Mouse (Mus musculus): ENCODE measurements around the gene Auts2. TPM values are rescaled to one million over a fixed set of nuclear protein-coding genes. Genes with fewer than 3 reads are reported as not detected.

Gene Auts2
- polyA plus RNA-seq, 1 experiment from 2014 or later: 32.6 TPM

DNA sequence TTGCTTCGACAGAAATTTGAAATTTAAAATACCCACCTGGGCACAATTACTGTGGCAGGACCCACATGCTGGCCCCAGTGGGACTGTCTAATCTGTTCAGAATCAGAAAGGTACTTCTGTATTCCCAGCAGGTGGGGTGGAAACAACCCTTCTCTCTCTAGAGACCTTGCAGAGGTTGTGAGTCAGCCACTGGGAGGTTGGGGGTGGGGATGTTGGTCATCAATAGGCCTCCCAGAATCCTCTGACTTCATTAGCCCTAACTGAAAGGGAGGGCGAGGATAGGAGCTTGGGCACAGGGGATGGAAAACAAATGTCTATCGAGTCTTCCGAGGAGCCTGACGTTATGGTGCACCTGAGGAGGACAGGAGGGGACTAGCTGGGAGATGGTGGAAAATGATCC, 1048.6 kb downstream of the Auts2 start:
- ATAC-seq (ENCODE audit: low FRiP score, low TSS enrichment): no peak
- 0 out of 2 replicates have a peak, but pooled peaks cover 4% of the 10 kb centered on the region for H3K4me1 ChIP-seq (ENCODE audit: control insufficient read depth, insufficient read depth, low read length)
- no peak overlapping the region for H3K4me2 ChIP-seq (replicated peaks; ENCODE audit: low read depth, low read length)
- 88% methylated on average over 5 of the region's 5 CpGs for whole genome bisulfite sequencing
- H3K9me3 ChIP-seq (ENCODE audit: control insufficient read depth, low read length): no peaks in the 10 kb centered on the region
- no peaks in the 10 kb centered on the region for H3K27me3 ChIP-seq (ENCODE audit: control insufficient read depth, insufficient read depth, low read length)
- no peaks in the 10 kb centered on the region for H3K36me3 ChIP-seq (ENCODE audit: control insufficient read depth, insufficient read depth, low read length)
- no peak overlapping the region for H3K27ac ChIP-seq (ENCODE audit: low read depth, low read length)
- no peak overlapping the region for H3K9ac ChIP-seq (ENCODE audit: low read depth, low read length)
- H3K4me3 ChIP-seq (ENCODE audit: low read length): no peak overlapping the region

DNA sequence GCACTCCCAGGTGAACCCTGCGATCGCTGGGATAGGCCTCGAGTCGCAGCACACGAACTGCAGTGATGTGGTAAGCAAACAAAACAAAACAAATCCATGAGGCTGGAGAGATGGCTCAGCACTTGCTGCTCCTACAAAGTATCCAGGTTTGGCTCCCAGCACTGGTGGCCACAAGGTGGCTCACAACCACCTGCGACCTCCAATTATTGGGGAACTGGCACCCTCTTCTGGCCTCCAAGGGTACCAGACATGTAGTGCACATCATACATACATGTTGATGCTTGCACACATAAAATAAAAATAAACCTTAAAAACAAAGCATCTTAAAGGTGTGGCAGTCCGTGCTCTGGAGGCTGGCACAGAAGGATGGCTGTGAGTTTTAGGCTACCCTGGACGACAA, 1050.6 kb downstream of the Auts2 start:
- ATAC-seq (ENCODE audit: low FRiP score, low TSS enrichment): no peak
- no peak overlapping the region for H3K4me3 ChIP-seq (ENCODE audit: low read length)
- H3K4me2 ChIP-seq (replicated peaks; ENCODE audit: low read depth, low read length): no peak overlapping the region
- 56% methylated on average over 8 of the region's 8 CpGs for WGBS
- H3K27ac ChIP-seq (ENCODE audit: low read depth, low read length): no peak overlapping the region
- no peaks in the 10 kb centered on the region for H3K27me3 ChIP-seq (ENCODE audit: control insufficient read depth, insufficient read depth, low read length)
- no peaks in the 10 kb centered on the region for H3K9me3 ChIP-seq (ENCODE audit: control insufficient read depth, low read length)
- H3K36me3 ChIP-seq (ENCODE audit: control insufficient read depth, insufficient read depth, low read length): no peaks in the 10 kb centered on the region
- H3K4me1 ChIP-seq (ENCODE audit: control insufficient read depth, insufficient read depth, low read length): 0 out of 2 replicates have a peak, but pooled peaks cover 4% of the 10 kb centered on the region
- H3K9ac ChIP-seq (ENCODE audit: low read depth, low read length): no peak overlapping the region

DNA sequence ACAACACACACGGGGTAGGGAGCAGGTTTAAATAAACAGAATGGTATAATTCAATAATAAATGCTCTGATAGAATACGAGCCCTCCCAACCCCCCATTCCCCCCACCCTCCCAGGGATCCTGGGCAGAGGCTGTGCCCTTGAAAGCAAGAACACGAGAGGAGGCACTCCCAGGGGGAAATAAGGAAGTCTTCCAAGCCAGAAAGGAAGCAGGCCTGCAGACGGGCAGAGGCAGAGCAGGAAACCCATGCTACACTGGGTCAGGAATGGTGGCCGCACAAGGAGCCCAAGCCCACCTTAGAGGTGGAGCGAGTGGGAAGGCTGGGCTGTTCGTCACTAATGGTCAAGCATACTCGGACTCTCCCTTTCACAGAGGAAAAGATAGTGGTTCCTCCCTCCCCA, 1051.3 kb downstream of the Auts2 start:
- WGBS: 39% methylated on average over 8 of the region's 8 CpGs
- peak; percentile 48; the same call in 1 of the 2 replicates for ATAC-seq (ENCODE audit: low FRiP score, low TSS enrichment)
- Histone ChIP-seq H3K4me2 (replicated peaks; ENCODE audit: low read depth, low read length) (no peak overlapping the region), H3K9me3 (ENCODE audit: control insufficient read depth, low read length) (no peaks in the 10 kb centered on the region), H3K36me3 (ENCODE audit: control insufficient read depth, insufficient read depth, low read length) (no peaks in the 10 kb centered on the region), H3K27ac (ENCODE audit: low read depth, low read length) (no peak overlapping the region), H3K9ac (ENCODE audit: low read depth, low read length) (no peak overlapping the region), H3K4me1 (ENCODE audit: control insufficient read depth, insufficient read depth, low read length) (0 out of 2 replicates have a peak, but pooled peaks cover 4% of the 10 kb centered on the region), H3K27me3 (ENCODE audit: control insufficient read depth, insufficient read depth, low read length) (no peaks in the 10 kb centered on the region), H3K4me3 (ENCODE audit: low read length) (no peak overlapping the region)

DNA sequence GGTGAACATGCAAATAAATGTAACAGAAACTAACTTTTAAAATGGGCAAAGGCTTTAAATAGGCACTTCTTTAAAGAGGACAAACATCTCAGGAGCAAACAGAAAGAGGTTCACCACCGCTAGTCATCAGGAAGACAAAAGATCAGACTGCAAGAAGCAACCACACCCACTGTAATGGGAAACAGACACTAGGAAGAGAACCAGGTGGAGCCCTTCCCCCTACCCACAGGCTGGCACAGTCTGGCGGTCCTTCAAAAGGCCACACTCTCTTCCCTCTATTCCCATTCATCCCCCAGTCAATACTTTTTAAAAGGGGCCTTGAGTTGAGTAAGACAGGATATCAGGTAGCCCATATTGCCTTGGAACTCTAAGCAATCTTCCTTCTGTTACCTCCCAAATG, 1052.3 kb downstream of the Auts2 start:
- H3K9me3 ChIP-seq (ENCODE audit: control insufficient read depth, low read length): no peaks in the 10 kb centered on the region
- ATAC-seq (ENCODE audit: low FRiP score, low TSS enrichment): no peak
- H3K9ac ChIP-seq (ENCODE audit: low read depth, low read length): no peak overlapping the region
- H3K4me3 ChIP-seq (ENCODE audit: low read length): no peak overlapping the region
- H3K36me3 ChIP-seq (ENCODE audit: control insufficient read depth, insufficient read depth, low read length): no peaks in the 10 kb centered on the region
- H3K4me2 ChIP-seq (replicated peaks; ENCODE audit: low read depth, low read length): no peak overlapping the region
- H3K27me3 ChIP-seq (ENCODE audit: control insufficient read depth, insufficient read depth, low read length): no peaks in the 10 kb centered on the region
- WGBS: 93% methylated on average over 2 of the region's 2 CpGs
- H3K27ac ChIP-seq (ENCODE audit: low read depth, low read length): no peak overlapping the region
- H3K4me1 ChIP-seq (ENCODE audit: control insufficient read depth, insufficient read depth, low read length): 0 out of 2 replicates have a peak, but pooled peaks cover 4% of the 10 kb centered on the region

DNA sequence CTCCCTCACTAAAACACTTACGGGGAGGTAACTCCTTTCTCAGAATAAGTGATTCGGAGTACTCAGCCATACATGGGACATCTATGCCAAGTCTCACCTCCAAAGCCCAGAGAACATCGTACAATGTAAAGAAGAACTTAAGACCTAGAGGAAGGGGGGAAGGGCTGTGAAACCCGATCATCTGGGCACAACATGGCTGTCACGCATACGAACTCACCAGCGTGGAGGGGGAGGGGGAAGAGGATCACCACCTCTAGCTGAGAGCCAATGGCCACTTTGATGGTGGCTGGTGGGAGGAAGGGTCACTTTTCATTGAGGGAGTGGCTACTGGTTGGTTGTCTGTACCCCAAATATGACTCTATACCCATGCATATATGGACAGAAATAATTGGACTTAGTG, 1053.3 kb downstream of the Auts2 start:
- H3K4me2 ChIP-seq (replicated peaks; ENCODE audit: low read depth, low read length): no peak overlapping the region
- H3K36me3 ChIP-seq (ENCODE audit: control insufficient read depth, insufficient read depth, low read length): no peaks in the 10 kb centered on the region
- 69% methylated on average over 7 of the region's 7 CpGs for WGBS
- no peaks in the 10 kb centered on the region for H3K27me3 ChIP-seq (ENCODE audit: control insufficient read depth, insufficient read depth, low read length)
- H3K27ac ChIP-seq (ENCODE audit: low read depth, low read length): no peak overlapping the region
- H3K4me1 ChIP-seq (ENCODE audit: control insufficient read depth, insufficient read depth, low read length): 0 out of 2 replicates have a peak, but pooled peaks cover 4% of the 10 kb centered on the region
- no peaks in the 10 kb centered on the region for H3K9me3 ChIP-seq (ENCODE audit: control insufficient read depth, low read length)
- ATAC-seq (ENCODE audit: low FRiP score, low TSS enrichment): no peak
- no peak overlapping the region for H3K4me3 ChIP-seq (ENCODE audit: low read length)
- H3K9ac ChIP-seq (ENCODE audit: low read depth, low read length): no peak overlapping the region

GRCm38 (mm10) chr5:131486527-131486926, 1056.6 kb downstream of the Auts2 start:
- Histone ChIP-seq H3K4me3 (ENCODE audit: low read length) (no peak overlapping the region), H3K27ac (ENCODE audit: low read depth, low read length) (no peak overlapping the region), H3K9ac (ENCODE audit: low read depth, low read length) (no peak overlapping the region), H3K4me2 (replicated peaks; ENCODE audit: low read depth, low read length) (no peak overlapping the region), H3K27me3 (ENCODE audit: control insufficient read depth, insufficient read depth, low read length) (no peaks in the 10 kb centered on the region), H3K36me3 (ENCODE audit: control insufficient read depth, insufficient read depth, low read length) (no peaks in the 10 kb centered on the region), H3K4me1 (ENCODE audit: control insufficient read depth, insufficient read depth, low read length) (no peaks in the 10 kb centered on the region), H3K9me3 (ENCODE audit: control insufficient read depth, low read length) (no peaks in the 10 kb centered on the region)
- 93% methylated on average over 4 of the region's 4 CpGs for WGBS
- ATAC-seq (ENCODE audit: low FRiP score, low TSS enrichment): no peak

DNA sequence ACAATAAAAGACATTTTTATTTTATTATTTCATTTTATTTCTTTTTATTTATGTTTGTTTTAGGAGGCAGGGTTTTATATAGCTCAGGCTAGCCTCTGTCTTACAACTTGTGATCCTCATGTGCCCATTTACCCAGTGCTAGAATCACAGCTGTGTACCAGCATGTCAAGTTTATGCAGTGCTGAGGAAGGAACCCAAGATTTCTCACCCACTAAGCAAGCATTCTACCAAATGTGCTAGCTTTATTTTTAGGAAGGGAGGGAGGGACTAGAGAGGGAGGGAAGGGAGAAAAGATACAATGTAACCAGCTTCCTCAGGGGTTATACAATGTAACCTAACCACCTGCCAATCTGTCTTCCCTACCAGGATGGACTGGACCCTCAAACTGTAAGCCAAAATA, 1067.9 kb downstream of the Auts2 start:
- Histone ChIP-seq H3K4me3 (ENCODE audit: low read length) (no peak overlapping the region), H3K36me3 (ENCODE audit: control insufficient read depth, insufficient read depth, low read length) (peaks cover 44% of the 10 kb centered on the region), H3K9me3 (ENCODE audit: control insufficient read depth, low read length) (peaks cover 11% of the 10 kb centered on the region; the same call in 1 of the 2 replicates), H3K27me3 (ENCODE audit: control insufficient read depth, insufficient read depth, low read length) (no peaks in the 10 kb centered on the region), H3K4me1 (ENCODE audit: control insufficient read depth, insufficient read depth, low read length) (no peaks in the 10 kb centered on the region), H3K9ac (ENCODE audit: low read depth, low read length) (no peak overlapping the region), H3K27ac (ENCODE audit: low read depth, low read length) (no peak overlapping the region), H3K4me2 (replicated peaks; ENCODE audit: low read depth, low read length) (no peak overlapping the region)
- no peak for ATAC-seq (ENCODE audit: low FRiP score, low TSS enrichment)

GRCm38 (mm10) chr5:131468609-131469008, 1074.5 kb downstream of the Auts2 start:
- Histone ChIP-seq H3K9me3 (ENCODE audit: control insufficient read depth, low read length) (no peaks in the 10 kb centered on the region), H3K36me3 (ENCODE audit: control insufficient read depth, insufficient read depth, low read length) (peaks cover 43% of the 10 kb centered on the region), H3K27ac (ENCODE audit: low read depth, low read length) (no peak overlapping the region), H3K27me3 (ENCODE audit: control insufficient read depth, insufficient read depth, low read length) (no peaks in the 10 kb centered on the region), H3K4me1 (ENCODE audit: control insufficient read depth, insufficient read depth, low read length) (no peaks in the 10 kb centered on the region), H3K4me2 (replicated peaks; ENCODE audit: low read depth, low read length) (no peak overlapping the region), H3K4me3 (ENCODE audit: low read length) (no peak overlapping the region), H3K9ac (ENCODE audit: low read depth, low read length) (no peak overlapping the region)
- 93% methylated on average over 4 of the region's 4 CpGs for WGBS
- ATAC-seq (ENCODE audit: low FRiP score, low TSS enrichment): no peak

DNA sequence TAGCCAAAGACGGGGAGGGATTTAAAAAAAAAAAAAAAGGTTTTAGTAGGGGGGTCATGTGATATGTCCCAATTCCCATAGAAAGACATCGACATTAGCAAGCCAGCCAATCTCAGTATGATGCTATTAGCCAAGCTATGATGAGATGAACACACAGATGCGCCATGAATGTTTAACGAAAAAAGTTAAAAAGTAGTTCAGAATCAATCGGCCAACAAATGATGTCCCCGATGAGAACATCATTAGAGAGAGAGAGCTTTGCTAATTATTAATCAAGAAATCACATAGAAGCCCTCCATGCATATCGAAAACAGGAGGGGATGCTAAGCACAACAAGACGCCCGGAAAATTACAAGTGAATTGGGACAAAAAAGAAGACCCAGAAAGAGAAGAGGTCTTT, 1077.0 kb downstream of the Auts2 start:
- Histone ChIP-seq H3K36me3 (ENCODE audit: control insufficient read depth, insufficient read depth, low read length) (peaks cover 37% of the 10 kb centered on the region), H3K4me1 (ENCODE audit: control insufficient read depth, insufficient read depth, low read length) (no peaks in the 10 kb centered on the region), H3K4me2 (replicated peaks; ENCODE audit: low read depth, low read length) (no peak overlapping the region), H3K9me3 (ENCODE audit: control insufficient read depth, low read length) (no peaks in the 10 kb centered on the region), H3K27me3 (ENCODE audit: control insufficient read depth, insufficient read depth, low read length) (no peaks in the 10 kb centered on the region), H3K4me3 (ENCODE audit: low read length) (no peak overlapping the region), H3K27ac (ENCODE audit: low read depth, low read length) (no peak overlapping the region), H3K9ac (ENCODE audit: low read depth, low read length) (no peak overlapping the region)
- ATAC-seq (ENCODE audit: low FRiP score, low TSS enrichment): no peak
- 86% methylated on average over 9 of the region's 9 CpGs for WGBS

Data from kidney, embryonic 14.5 days (tissue).